Mouse (Mus musculus): ENCODE results near the gene Gm42421. TPM values are rescaled to one million over a fixed set of nuclear protein-coding genes. Genes with fewer than 3 reads are reported as not detected.
A peak's percentile ranks its signal among the peaks of the same experiment; 100 is the strongest.

Gm42421 gene
- polyA plus RNA-seq, 1 experiment from 2014 or later, result 2.6 TPM

- 93% methylated on average over 14 of the region's 14 CpGs for whole genome bisulfite sequencing
Measured at GRCm38 (mm10) chr5:143943231-143944125, 15.5 kb downstream of the Gm42421 start.

GRCm38 (mm10) chr5:143948361-143948760 lies 20.4 kb downstream of the Gm42421 start:
- H3K4me2 ChIP-seq, result no peak overlapping the region
- H3K9ac ChIP-seq, result no peak overlapping the region
- ATAC-seq (ENCODE audit: low FRiP score, low read depth), result no peak
- 88% methylated on average over 12 of the region's 12 CpGs for WGBS
- H3K36me3 ChIP-seq, result peaks cover 6% of the 10 kb centered on the region; the same call in 1 of the 2 replicates
- no peaks in the 10 kb centered on the region for H3K9me3 ChIP-seq
- no peak overlapping the region for H3K4me3 ChIP-seq
- H3K4me1 ChIP-seq (replicated peaks), result no peaks in the 10 kb centered on the region
- no peak overlapping the region for H3K27ac ChIP-seq (replicated peaks)
- H3K27me3 ChIP-seq, result no peaks in the 10 kb centered on the region

More at GRCm38 (mm10) chr5:143943231-143944125, 15.5 kb downstream of the Gm42421 start:
- H3K9me3 ChIP-seq, result no peaks in the 10 kb centered on the region
- no peaks in the 10 kb centered on the region for H3K4me1 ChIP-seq (replicated peaks)
- no peak for ATAC-seq (ENCODE audit: low FRiP score, low read depth)
- H3K27me3 ChIP-seq, result no peaks in the 10 kb centered on the region
- peaks cover 6% of the 10 kb centered on the region; the same call in 1 of the 2 replicates for H3K36me3 ChIP-seq
- H3K9ac ChIP-seq, result no peak overlapping the region
- H3K4me2 ChIP-seq, result no peak overlapping the region
- H3K27ac ChIP-seq (replicated peaks), result no peak overlapping the region
- no peak overlapping the region for H3K4me3 ChIP-seq

- Histone ChIP-seq H3K4me3 (no peak overlapping the region), H3K36me3 (peaks cover 2% of the 10 kb centered on the region; the same call in 1 of the 2 replicates), H3K27ac (replicated peaks) (no peak overlapping the region), H3K9me3 (no peaks in the 10 kb centered on the region), H3K27me3 (no peaks in the 10 kb centered on the region), H3K4me1 (replicated peaks) (no peaks in the 10 kb centered on the region), H3K4me2 (no peak overlapping the region), H3K9ac (no peak overlapping the region)
- ATAC-seq (ENCODE audit: low FRiP score, low read depth), result no peak
- WGBS, result 46% methylated on average over 5 of the region's 5 CpGs
Measured at GRCm38 (mm10) chr5:143950016-143950415, 22.0 kb downstream of the Gm42421 start.

- H3K4me2 ChIP-seq, result no peak overlapping the region
- no peak overlapping the region for H3K27ac ChIP-seq (replicated peaks)
- ATAC-seq (ENCODE audit: low FRiP score, low read depth), result no peak
- WGBS, result 92% methylated on average over 6 of the region's 6 CpGs
- no peaks in the 10 kb centered on the region for H3K27me3 ChIP-seq
- H3K9me3 ChIP-seq, result no peaks in the 10 kb centered on the region
- no peak overlapping the region for H3K4me3 ChIP-seq
- H3K9ac ChIP-seq, result no peak overlapping the region
- H3K36me3 ChIP-seq, result peaks cover 15% of the 10 kb centered on the region
- H3K4me1 ChIP-seq (replicated peaks), result no peaks in the 10 kb centered on the region
Measured at GRCm38 (mm10) chr5:143957101-143957500, 29.1 kb downstream of the Gm42421 start.

GRCm38 (mm10) chr5:143959551-143959950 lies 31.6 kb downstream of the Gm42421 start:
- peaks cover 15% of the 10 kb centered on the region for H3K36me3 ChIP-seq
- no peak for ATAC-seq (ENCODE audit: low FRiP score, low read depth)
- no peak overlapping the region for H3K4me2 ChIP-seq
- no peaks in the 10 kb centered on the region for H3K4me1 ChIP-seq (replicated peaks)
- H3K27me3 ChIP-seq, result no peaks in the 10 kb centered on the region
- no peak overlapping the region for H3K27ac ChIP-seq (replicated peaks)
- WGBS, result 93% methylated on average over 11 of the region's 11 CpGs
- H3K9me3 ChIP-seq, result no peaks in the 10 kb centered on the region
- H3K9ac ChIP-seq, result no peak overlapping the region
- no peak overlapping the region for H3K4me3 ChIP-seq

- no peaks in the 10 kb centered on the region for H3K4me1 ChIP-seq (replicated peaks)
- H3K36me3 ChIP-seq, result peaks cover 15% of the 10 kb centered on the region
- H3K4me2 ChIP-seq, result no peak overlapping the region
- no peaks in the 10 kb centered on the region for H3K9me3 ChIP-seq
- no peaks in the 10 kb centered on the region for H3K27me3 ChIP-seq
- H3K9ac ChIP-seq, result no peak overlapping the region
- no peak overlapping the region for H3K4me3 ChIP-seq
- no peak overlapping the region for H3K27ac ChIP-seq (replicated peaks)
- WGBS, result 91% methylated on average over 8 of the region's 8 CpGs
- no peak for ATAC-seq (ENCODE audit: low FRiP score, low read depth)
Measured at GRCm38 (mm10) chr5:143961176-143961575, 33.2 kb downstream of the Gm42421 start.

- Histone ChIP-seq H3K4me2 (no peak overlapping the region), H3K9me3 (no peaks in the 10 kb centered on the region), H3K36me3 (0 out of 2 replicates have a peak, but pooled peaks cover 3% of the 10 kb centered on the region), H3K4me3 (no peak overlapping the region), H3K27me3 (no peaks in the 10 kb centered on the region), H3K4me1 (replicated peaks) (no peaks in the 10 kb centered on the region), H3K27ac (replicated peaks) (no peak overlapping the region), H3K9ac (no peak overlapping the region)
- WGBS, result 92% methylated on average over 12 of the region's 12 CpGs
- ATAC-seq (ENCODE audit: low FRiP score, low read depth), result no peak
Measured at GRCm38 (mm10) chr5:143965586-143966345, 37.8 kb downstream of the Gm42421 start.

- 89% methylated on average over 12 of the region's 12 CpGs for WGBS
Measured at GRCm38 (mm10) chr5:143966671-143967070, 38.7 kb downstream of the Gm42421 start.

GRCm38 (mm10) chr5:143972628-143973027 lies 44.7 kb downstream of the Gm42421 start:
- Histone ChIP-seq H3K9ac (no peak overlapping the region), H3K9me3 (no peaks in the 10 kb centered on the region), H3K27ac (replicated peaks) (no peak overlapping the region), H3K4me2 (no peak overlapping the region), H3K4me1 (replicated peaks) (no peaks in the 10 kb centered on the region), H3K27me3 (no peaks in the 10 kb centered on the region), H3K4me3 (no peak overlapping the region), H3K36me3 (no peaks in the 10 kb centered on the region)
- 89% methylated on average over 3 of the region's 3 CpGs for WGBS
- no peak for ATAC-seq (ENCODE audit: low FRiP score, low read depth)

More at GRCm38 (mm10) chr5:143966671-143967070, 38.7 kb downstream of the Gm42421 start:
- Histone ChIP-seq H3K4me1 (replicated peaks) (no peaks in the 10 kb centered on the region), H3K4me2 (no peak overlapping the region), H3K4me3 (no peak overlapping the region), H3K9ac (no peak overlapping the region), H3K36me3 (no peaks in the 10 kb centered on the region), H3K9me3 (no peaks in the 10 kb centered on the region), H3K27ac (replicated peaks) (no peak overlapping the region), H3K27me3 (no peaks in the 10 kb centered on the region)
- no peak for ATAC-seq (ENCODE audit: low FRiP score, low read depth)

- no peak overlapping the region for H3K27ac ChIP-seq (replicated peaks)
- WGBS, result 51% methylated on average over 4 of the region's 4 CpGs
- no peaks in the 10 kb centered on the region for H3K9me3 ChIP-seq
- H3K36me3 ChIP-seq, result no peaks in the 10 kb centered on the region
- H3K4me2 ChIP-seq, result no peak overlapping the region
- H3K4me1 ChIP-seq (replicated peaks), result no peaks in the 10 kb centered on the region
- H3K9ac ChIP-seq, result no peak overlapping the region
- H3K4me3 ChIP-seq, result no peak overlapping the region
- ATAC-seq (ENCODE audit: low FRiP score, low read depth), result peak; percentile 34; the same call in 1 of the 2 replicates
- H3K27me3 ChIP-seq, result no peaks in the 10 kb centered on the region
Measured at GRCm38 (mm10) chr5:143974931-143975630, 47.1 kb downstream of the Gm42421 start.

GRCm38 (mm10) chr5:143975631-143975933 lies 47.6 kb downstream of the Gm42421 start:
- Histone ChIP-seq H3K4me3 (no peak overlapping the region), H3K4me1 (replicated peaks) (no peaks in the 10 kb centered on the region), H3K36me3 (no peaks in the 10 kb centered on the region), H3K4me2 (no peak overlapping the region), H3K9me3 (no peaks in the 10 kb centered on the region), H3K27ac (replicated peaks) (no peak overlapping the region), H3K9ac (no peak overlapping the region), H3K27me3 (no peaks in the 10 kb centered on the region)
- ATAC-seq (ENCODE audit: low FRiP score, low read depth), result no peak
- 63% methylated on average over 2 of the region's 2 CpGs for WGBS

GRCm38 (mm10) chr5:143976232-143976631 lies 48.3 kb downstream of the Gm42421 start:
- Histone ChIP-seq H3K36me3 (no peaks in the 10 kb centered on the region), H3K27ac (replicated peaks) (no peak overlapping the region), H3K9me3 (no peaks in the 10 kb centered on the region), H3K4me3 (no peak overlapping the region), H3K9ac (no peak overlapping the region), H3K4me1 (replicated peaks) (0 out of 2 replicates have a peak, but pooled peaks cover 3% of the 10 kb centered on the region), H3K27me3 (no peaks in the 10 kb centered on the region), H3K4me2 (no peak overlapping the region)
- no peak for ATAC-seq (ENCODE audit: low FRiP score, low read depth)
- 92% methylated on average over 11 of the region's 11 CpGs for WGBS

All from hindbrain, embryonic 15.5 days (tissue).